Mouse (Mus musculus) brown adipose tissue, adult 24 weeks (tissue): ENCODE measurements around the gene Acat3. TPM values are rescaled to one million over a fixed set of nuclear protein-coding genes. Genes with fewer than 3 reads are reported as not detected.
"Not testable (repeated sequence)": the region's sequence is repeated elsewhere in the genome, so short reads cannot be mapped to it uniquely, and the experiment has no call there.

ENCODE experiments used
- H3K27ac ChIP-seq: fragments of 200-500 bp; replicated peaks from 2 replicates; pipeline ENCODE4 v1.5.1; 2012; ENCODE audit warnings: low read depth, mild to moderate bottlenecking, low read length
- H3K4me1 ChIP-seq: fragments of 200-500 bp; 2 replicates; pipeline ENCODE4 v1.6.1; 2012; ENCODE audit warnings: low read length, mixed read lengths; ENCODE audit not compliant: control insufficient read depth, insufficient read depth, insufficient read length
- H3K4me3 ChIP-seq: fragments of 200-500 bp; 2 replicates; pipeline ENCODE4 v1.5.1; 2012; ENCODE audit warnings: low read depth, mild to moderate bottlenecking, low read length, moderate library complexity; ENCODE audit not compliant: insufficient read depth
- polyA plus RNA-seq: library from polyadenylated mRNA; stranded (reverse); fragments of >200 nt; gene quantifications from 2 replicates; pipeline ENCODE4 v1.2.4, GENCODE M21; 2012; ENCODE audit not compliant: missing spikeins, insufficient read depth, insufficient read length

Gene Acat3
- polyA plus RNA-seq, 1 experiment: not detected

- no peak overlapping the region for H3K4me3 ChIP-seq
- H3K27ac ChIP-seq: no peak overlapping the region
- H3K4me1 ChIP-seq: no peaks in the 10 kb centered on the region
Observed at GRCm38 (mm10) chr17:12937412-12937970, 2.9 kb downstream of the Acat3 start.

DNA sequence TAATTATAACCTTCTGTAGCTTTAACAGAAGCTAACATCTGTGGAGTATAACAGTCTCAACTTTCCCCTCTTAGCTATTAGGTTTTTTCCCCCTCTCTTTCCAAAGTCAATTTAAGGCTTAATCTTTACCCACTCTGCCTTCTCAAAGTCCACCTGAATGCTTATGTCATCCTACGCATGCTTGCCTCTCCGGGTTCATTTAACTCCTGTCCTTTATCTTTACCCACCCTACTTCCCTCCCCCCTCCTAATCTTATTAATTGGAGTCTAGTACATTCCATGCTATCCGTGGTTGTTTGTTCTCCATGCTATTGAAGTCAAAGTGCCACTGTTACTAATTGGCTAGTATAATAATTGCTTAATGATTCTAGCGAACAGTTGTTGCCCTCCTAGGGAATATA is 4.7 kb downstream of the Acat3 start:
- H3K4me1 ChIP-seq: no peaks in the 10 kb centered on the region
- no peak overlapping the region for H3K27ac ChIP-seq
- no peak overlapping the region for H3K4me3 ChIP-seq

GRCm38 (mm10) chr17:12931576-12931975 is 8.8 kb downstream of the Acat3 start:
- not testable (repeated sequence) for H3K4me3 ChIP-seq, H3K27ac ChIP-seq, H3K4me1 ChIP-seq

GRCm38 (mm10) chr17:12925703-12926180 is 14.7 kb downstream of the Acat3 start:
- no peaks in the 10 kb centered on the region; the same call in 1 of the 2 replicates for H3K4me1 ChIP-seq
- H3K4me3 ChIP-seq: no peak overlapping the region
- H3K27ac ChIP-seq: 0 out of 2 replicates have a peak overlapping the region, but pooled peaks have one; percentile 11

DNA sequence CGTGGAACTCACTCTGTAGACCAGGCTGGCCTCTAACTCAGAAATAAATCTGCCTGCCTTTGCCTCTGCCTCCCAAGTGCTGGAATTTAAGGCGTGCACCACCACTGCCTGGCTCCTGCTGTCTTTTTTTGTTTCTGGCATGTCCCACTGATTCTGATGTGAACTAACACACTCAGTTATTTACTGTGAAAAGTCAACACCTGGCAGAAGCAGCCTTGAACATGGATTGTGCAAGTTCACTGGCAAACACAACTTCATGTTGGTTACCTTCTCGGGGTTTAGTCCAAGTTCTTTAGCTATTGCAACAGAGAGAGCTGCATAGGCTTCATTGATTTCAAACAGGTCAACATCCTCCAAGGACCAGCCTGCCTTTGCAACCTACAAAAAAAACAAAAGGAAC is 15.4 kb downstream of the Acat3 start:
- H3K27ac ChIP-seq: no peak overlapping the region
- H3K4me3 ChIP-seq: no peak overlapping the region
- H3K4me1 ChIP-seq: no peaks in the 10 kb centered on the region; the same call in 1 of the 2 replicates

GRCm38 (mm10) chr17:12921073-12921472 is 19.3 kb downstream of the Acat3 start:
- Histone ChIP-seq H3K4me1 (no peaks in the 10 kb centered on the region), H3K4me3 (no peak overlapping the region), H3K27ac (no peak overlapping the region)

- Histone ChIP-seq H3K4me3 (peak overlapping the region; percentile 80), H3K27ac (peak overlapping the region; percentile 86), H3K4me1 (peaks cover 3% of the 10 kb centered on the region; the same call in 1 of the 2 replicates)
Observed at GRCm38 (mm10) chr17:12916588-12917380, 23.6 kb downstream of the Acat3 start.

DNA sequence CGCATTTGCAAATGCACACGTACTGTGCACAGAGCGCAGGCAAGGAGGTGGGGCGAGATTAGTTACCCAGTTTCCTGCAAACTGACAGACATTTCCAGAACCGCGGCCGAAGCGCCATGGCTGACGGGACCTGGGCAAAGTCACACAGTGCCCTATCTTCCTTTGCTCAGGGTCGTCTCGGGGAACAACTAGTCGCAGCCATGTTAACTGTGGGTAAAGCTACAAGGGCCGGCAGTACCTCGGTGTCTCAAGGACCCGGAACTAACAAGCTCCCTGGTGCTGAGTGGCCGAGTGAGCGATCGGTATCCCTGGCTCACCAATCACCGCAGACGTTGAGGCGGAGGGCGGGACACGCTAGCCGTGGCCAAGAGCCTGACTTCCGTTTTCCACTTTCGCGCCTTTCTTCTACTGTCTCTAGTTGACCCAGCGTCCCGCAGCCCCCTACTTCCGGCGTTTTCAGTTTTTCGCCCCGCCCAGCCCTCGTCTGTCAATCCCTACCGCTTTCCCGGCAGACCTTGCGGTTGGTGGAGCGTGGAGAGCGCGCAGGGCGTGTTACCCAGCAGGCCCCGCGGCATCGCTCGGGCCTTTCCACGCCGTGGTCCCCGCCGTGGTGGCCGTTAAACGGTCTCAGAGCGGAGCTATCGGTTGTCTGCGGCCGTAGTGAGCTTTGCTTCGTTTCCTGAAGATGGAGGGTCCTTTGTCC is 24.4 kb downstream of the Acat3 start, which contains the start of gene Mrpl18:
Gene Mrpl18, minus strand, starts transcription at position 465 of the 703 bp plus-strand sequence.
- peak within 1 kb of the TSS; percentile 80 for H3K4me3 ChIP-seq
- peaks cover 3% of the 10 kb centered on the region; the same call in 1 of the 2 replicates for H3K4me1 ChIP-seq
- H3K27ac ChIP-seq: peak within 1 kb of the TSS; percentile 86

GRCm38 (mm10) chr17:12915488-12915880 is 24.9 kb downstream of the Acat3 start, which contains the start of gene Tcp1:
Gene Tcp1 (plus strand): TSS chr17:12915701.
- H3K27ac ChIP-seq: peak within 1 kb of the TSS; percentile 86
- peak within 1 kb of the TSS; percentile 80 for H3K4me3 ChIP-seq

GRCm38 (mm10) chr17:12910391-12910790 is 30.0 kb downstream of the Acat3 start:
- Histone ChIP-seq H3K4me3 (no peak overlapping the region), H3K4me1 (peaks cover 3% of the 10 kb centered on the region; the same call in 1 of the 2 replicates)

More at GRCm38 (mm10) chr17:12915488-12915880, 24.9 kb downstream of the Acat3 start, which contains the start of gene Tcp1:
- H3K4me1 ChIP-seq: peaks cover 3% of the 10 kb centered on the region; the same call in 1 of the 2 replicates

DNA sequence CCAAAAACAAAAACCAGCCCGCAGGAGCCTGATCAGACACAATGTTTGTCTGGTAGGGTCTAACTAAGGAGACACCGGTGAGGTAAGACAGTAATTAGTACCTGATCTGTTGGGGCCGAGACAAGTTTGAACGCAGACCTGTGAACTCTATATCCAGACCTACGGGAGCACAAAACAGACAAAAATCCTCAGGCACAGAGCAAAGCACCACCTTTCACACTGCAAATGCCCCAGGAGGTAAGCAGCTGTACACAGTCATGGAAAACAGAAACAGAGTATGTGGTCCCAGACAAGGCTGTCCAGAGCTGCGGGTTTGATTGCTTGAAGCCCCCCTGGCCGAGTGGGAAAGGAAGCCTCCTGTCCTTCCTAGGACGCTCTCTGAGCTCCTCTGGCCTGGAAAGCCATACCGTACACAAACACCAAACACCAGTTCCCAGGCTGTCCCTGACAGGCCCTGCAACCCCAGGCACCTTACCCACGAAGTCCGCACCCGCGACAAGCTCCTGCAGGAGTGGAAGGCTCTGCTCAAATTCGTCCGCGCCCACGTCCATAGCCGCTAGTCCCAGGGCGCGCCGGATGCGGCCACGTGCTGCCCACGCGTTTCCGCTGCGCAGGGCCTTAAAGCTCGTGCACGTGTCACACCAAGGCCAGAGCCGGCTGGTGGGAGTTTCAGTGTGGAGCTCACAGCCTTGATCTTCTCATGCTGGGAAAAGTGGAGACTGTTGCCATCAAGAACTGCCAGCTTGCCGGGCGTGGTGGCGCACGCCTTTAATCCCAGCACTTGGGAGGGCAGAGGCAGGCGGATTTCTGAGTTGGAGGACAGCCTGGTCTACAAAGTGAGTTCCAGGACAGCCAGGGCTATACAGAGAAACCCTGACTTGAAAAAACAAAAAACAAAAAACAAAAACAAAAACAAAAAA is 30.8 kb downstream of the Acat3 start, which contains the start of gene Pnldc1:
Gene Pnldc1, minus strand, starts transcription at position 870 of the 920 bp plus-strand sequence.
- Histone ChIP-seq H3K4me3 (no peak within 1 kb of the TSS), H3K27ac (no peak within 1 kb of the TSS), H3K4me1 (no peaks in the 10 kb centered on the region)

More at GRCm38 (mm10) chr17:12910391-12910790, 30.0 kb downstream of the Acat3 start:
- H3K27ac ChIP-seq: no peak overlapping the region

- Histone ChIP-seq H3K4me3 (no peak overlapping the region), H3K4me1 (no peaks in the 10 kb centered on the region), H3K27ac (no peak overlapping the region)
Observed at GRCm38 (mm10) chr17:12906436-12906835, 34.0 kb downstream of the Acat3 start.

DNA sequence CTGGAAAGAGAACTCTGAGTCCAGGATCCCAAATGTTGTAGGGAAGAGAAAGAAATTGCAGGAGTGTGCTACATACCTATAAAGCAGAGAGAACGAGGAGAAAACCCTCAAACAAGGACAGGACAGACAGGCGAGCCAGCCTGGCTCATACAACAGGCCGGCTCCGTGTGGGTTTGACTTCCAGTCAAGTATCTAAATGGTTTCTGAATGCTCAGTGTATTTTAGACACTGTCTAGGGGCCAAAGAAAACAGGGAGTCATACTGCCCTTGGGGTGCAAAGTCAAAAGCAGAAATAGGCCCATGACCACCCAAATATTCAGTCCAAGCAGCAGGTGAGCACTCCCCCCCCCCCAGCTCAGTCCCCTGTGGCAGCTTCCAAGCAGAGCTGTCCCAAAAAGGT is 34.6 kb downstream of the Acat3 start:
- Histone ChIP-seq H3K4me3 (no peak overlapping the region), H3K27ac (no peak overlapping the region), H3K4me1 (no peaks in the 10 kb centered on the region)

- no peak overlapping the region for H3K27ac ChIP-seq
- H3K4me3 ChIP-seq: no peak overlapping the region
- H3K4me1 ChIP-seq: no peaks in the 10 kb centered on the region
Observed at GRCm38 (mm10) chr17:12904349-12904748, 36.1 kb downstream of the Acat3 start.
